Comparison of ENCODE assay signal across 20 mouse cellular contexts in the genomic region with DNA sequence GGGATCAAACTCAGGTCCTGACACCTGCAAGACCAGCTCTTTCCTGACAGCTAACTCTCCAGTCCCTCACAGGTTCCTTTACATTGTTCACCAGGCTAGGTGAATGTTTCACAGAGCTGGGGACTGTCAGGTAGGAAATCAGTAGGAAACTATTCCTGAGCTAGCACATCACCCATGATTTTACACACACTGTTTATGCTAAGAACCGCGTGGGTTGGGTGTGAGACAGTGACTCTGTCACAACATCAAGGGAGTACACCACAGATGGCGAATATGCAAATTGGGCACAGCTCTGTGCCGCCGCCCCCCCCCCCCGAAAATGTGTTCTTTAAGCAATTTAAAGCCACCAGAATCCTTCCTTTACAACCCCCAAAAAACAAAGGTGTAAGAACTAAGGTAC.
DNase-seq lines count a peak whose midpoint lies in the region; ATAC-seq and TF ChIP-seq lines count a peak whose summit lies in the region.
"Had no signal": no experiment of that assay in that cellular context is flagged by ENCODE, and none has a peak within 500 bp of the region (broad histone marks: within the 10 kb centered on the region; RNA-seq: fewer than 3 reads in every experiment).

No protein-coding gene starts in this region.

- no peak overlapping the region for H3K4me3 ChIP-seq in intestine, embryonic 14.5 days (ENCODE audit: low read depth, low read length)
- H3K4me3 ChIP-seq in intestine, postnatal 0 days (ENCODE audit: low read depth, low read length): no peak overlapping the region
- H3K4me3 ChIP-seq in liver, embryonic 11.5 days (ENCODE audit: low read depth, low read length): no peak overlapping the region
- H3K4me3 ChIP-seq: erythroblast, embryonic 14.5 days; heart, embryonic 13.5 days; kidney, embryonic 15.5 days; limb, embryonic 15.5 days; midbrain, embryonic 10.5 days had no signal

- no peak for TF ChIP-seq CTCF in intestine, postnatal 0 days (IDR thresholded peaks at IDR 0.05; ENCODE audit: low read depth)

- no peaks in the 10 kb centered on the region for H3K27me3 ChIP-seq in intestine, embryonic 14.5 days (replicated peaks; ENCODE audit: control insufficient read depth, insufficient read depth, low read length)
- H3K27me3 ChIP-seq in intestine, postnatal 0 days (replicated peaks; ENCODE audit: control insufficient read depth, insufficient read depth, low read length): no peaks in the 10 kb centered on the region
- H3K27me3 ChIP-seq in liver, embryonic 11.5 days (replicated peaks; ENCODE audit: control insufficient read depth, insufficient read depth, low read length): no peaks in the 10 kb centered on the region
- H3K27me3 ChIP-seq: heart, embryonic 13.5 days; kidney, embryonic 15.5 days had no signal

- WGBS in intestine, embryonic 14.5 days: 79% methylated on average over 6 of the region's 6 CpGs
- 88% methylated on average over 6 of the region's 6 CpGs for WGBS in intestine, postnatal 0 days
- 76% methylated on average over 6 of the region's 6 CpGs for WGBS in liver, embryonic 11.5 days

- no peak overlapping the region for H3K4me2 ChIP-seq in intestine, embryonic 14.5 days (ENCODE audit: low read length)
- no peak overlapping the region for H3K4me2 ChIP-seq in intestine, postnatal 0 days (replicated peaks; ENCODE audit: low read depth)
- no peak overlapping the region for H3K4me2 ChIP-seq in liver, embryonic 11.5 days
- H3K4me2 ChIP-seq: heart, embryonic 13.5 days; kidney, embryonic 15.5 days; limb, embryonic 15.5 days had no signal

- H3K9me3 ChIP-seq in intestine, embryonic 14.5 days (ENCODE audit: control insufficient read depth, low read length): no peaks in the 10 kb centered on the region
- H3K9me3 ChIP-seq in intestine, postnatal 0 days (ENCODE audit: control insufficient read depth): no peaks in the 10 kb centered on the region
- H3K9me3 ChIP-seq in liver, embryonic 11.5 days (ENCODE audit: control insufficient read depth, low read length): no peaks in the 10 kb centered on the region
- H3K9me3 ChIP-seq: heart, embryonic 13.5 days; kidney, embryonic 15.5 days; limb, embryonic 15.5 days; midbrain, embryonic 10.5 days had no signal

- H3K4me1 ChIP-seq in intestine, embryonic 14.5 days (replicated peaks; ENCODE audit: control insufficient read depth, insufficient read depth, low read length): peaks cover 19% of the 10 kb centered on the region
- H3K4me1 ChIP-seq in intestine, postnatal 0 days (replicated peaks; ENCODE audit: control insufficient read depth, insufficient read depth, low read length): no peaks in the 10 kb centered on the region
- H3K4me1 ChIP-seq in liver, embryonic 11.5 days (replicated peaks; ENCODE audit: control insufficient read depth, insufficient read depth, low read length): peaks cover 3% of the 10 kb centered on the region

- DNase-seq in intestine, embryonic 14.5 days (ENCODE audit: low spot score): peak; percentile 38
- DNase-seq in CD4-positive helper T cell, adult 2 months (ENCODE audit: low read depth, low spot score): peak; percentile 20
- peak; percentile 91 for DNase-seq in brain, adult 2 months (ENCODE audit: low read depth, low spot score)
- DNase-seq in left cerebral cortex, postnatal 36 days (ENCODE audit: low spot score in 2 of 2): peak; percentile 67 to 77
- DNase-seq in liver, embryonic 11.5 days (ENCODE audit: low spot score): no peak
- no peak for DNase-seq in adrenal gland, postnatal 36 days
- DNase-seq: adrenal gland, postnatal 10 days; cerebellum, postnatal 10 days; gastrocnemius, postnatal 25 days; heart, postnatal 4 days; lung, adult 18-20 months; lung, postnatal 36 days; thymus, adult 18-20 months had no signal

- H3K27ac ChIP-seq in intestine, embryonic 14.5 days (ENCODE audit: low read depth): no peak overlapping the region
- no peak overlapping the region for H3K27ac ChIP-seq in intestine, postnatal 0 days (ENCODE audit: low read depth, low read length)
- no peak overlapping the region for H3K27ac ChIP-seq in liver, embryonic 11.5 days (ENCODE audit: low read depth, low read length)
- H3K27ac ChIP-seq: heart, embryonic 13.5 days; hindbrain, postnatal 0 days; kidney, embryonic 15.5 days; limb, embryonic 15.5 days had no signal

- H3K36me3 ChIP-seq in intestine, embryonic 14.5 days (ENCODE audit: control insufficient read depth, insufficient read depth, low read length): peaks cover 28% of the 10 kb centered on the region
- H3K36me3 ChIP-seq in intestine, postnatal 0 days (ENCODE audit: control insufficient read depth, insufficient read depth): peaks cover 20% of the 10 kb centered on the region
- H3K36me3 ChIP-seq in liver, embryonic 11.5 days (ENCODE audit: control insufficient read depth, insufficient read depth, low read length): no peaks in the 10 kb centered on the region

- intact Hi-C loops in left cerebral cortex, postnatal 36 days (cut with DNase I): loop anchor here (2.0 kb wide), 1 partner anchor 72 kb away; no protein-coding TSS in a partner anchor

- H3K9ac ChIP-seq in intestine, embryonic 14.5 days (ENCODE audit: low read length): no peak overlapping the region
- no peak overlapping the region for H3K9ac ChIP-seq in intestine, postnatal 0 days (ENCODE audit: low read depth, low read length)
- no peak overlapping the region for H3K9ac ChIP-seq in liver, embryonic 11.5 days (ENCODE audit: low read depth, low read length)
- H3K9ac ChIP-seq: heart, embryonic 13.5 days; kidney, embryonic 15.5 days; limb, embryonic 15.5 days had no signal

- ATAC-seq in intestine, embryonic 14.5 days (replicated peaks; ENCODE audit: low FRiP score, low TSS enrichment, low read depth): no peak
- ATAC-seq in intestine, postnatal 0 days: no peak
- no peak for ATAC-seq in liver, embryonic 11.5 days (replicated peaks; ENCODE audit: low FRiP score)
- ATAC-seq: hindbrain, postnatal 0 days had no signal

Comparison
In these comparisons a context has a peak if more than half of its experiments do, and no peak if none do; other contexts are left out.
1. DNase-seq: peak in intestine, embryonic 14.5 days (single experiment), CD4-positive helper T cell, adult 2 months (single experiment), brain, adult 2 months (single experiment) and left cerebral cortex, postnatal 36 days (2 of 2); none in liver, embryonic 11.5 days (single experiment) and adrenal gland, postnatal 36 days (0 of 2).